Mouse (Mus musculus): ENCODE measurements around the gene Rad51c.
"Not testable (repeated sequence)": the region's sequence is repeated elsewhere in the genome, so short reads cannot be mapped to it uniquely, and the experiment has no call there.

DNA sequence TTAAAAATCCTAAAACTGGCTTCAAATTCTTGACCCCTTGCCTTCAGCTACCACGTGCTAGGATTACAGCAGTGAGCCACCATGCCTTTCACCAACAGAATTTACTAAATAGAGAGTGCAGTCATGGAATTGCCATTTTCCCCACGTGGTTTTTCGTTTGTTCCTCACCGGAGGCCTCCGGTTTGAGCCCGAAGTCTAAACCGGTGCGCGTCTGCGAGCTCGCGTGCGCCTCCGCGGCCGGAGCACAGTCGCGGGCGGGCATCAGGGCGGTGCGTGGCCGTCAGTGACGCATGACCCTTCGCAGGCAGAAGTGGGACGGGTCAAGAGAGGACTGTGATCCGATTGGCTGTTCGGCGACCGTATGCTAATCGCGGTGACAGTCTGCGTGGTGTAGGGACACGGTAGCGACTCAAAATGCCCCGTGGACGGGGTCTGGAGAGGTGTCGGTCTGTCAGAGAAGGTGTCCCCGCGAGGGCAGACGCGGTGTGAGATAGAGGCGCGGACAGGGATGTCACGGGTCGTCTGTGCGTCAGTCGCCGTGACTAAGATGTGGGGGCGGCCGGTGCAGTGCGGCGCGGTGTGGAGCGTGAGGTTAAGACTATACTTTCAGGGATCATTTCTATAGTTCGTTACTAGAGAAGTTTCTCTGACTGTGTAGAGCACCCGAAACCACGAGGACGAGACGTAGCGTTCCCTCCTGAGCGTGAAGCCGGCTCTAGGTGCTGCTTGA, 38.1 kb upstream of the Rad51c start:
- TF ChIP-seq GATA1, TAL1 (IDR thresholded peaks at IDR 0.05; ENCODE audit: low read length): not testable (repeated sequence)

Data from erythroblast, embryonic 14.5 days (primary cell).